Mouse (Mus musculus): ENCODE data around the gene Vmp1. TPM values are rescaled to one million over a fixed set of nuclear protein-coding genes. Genes with fewer than 3 reads are reported as not detected.

The Vmp1 gene
- polyA plus RNA-seq, 1 experiment from 2014 or later, result 90.1 TPM

DNA sequence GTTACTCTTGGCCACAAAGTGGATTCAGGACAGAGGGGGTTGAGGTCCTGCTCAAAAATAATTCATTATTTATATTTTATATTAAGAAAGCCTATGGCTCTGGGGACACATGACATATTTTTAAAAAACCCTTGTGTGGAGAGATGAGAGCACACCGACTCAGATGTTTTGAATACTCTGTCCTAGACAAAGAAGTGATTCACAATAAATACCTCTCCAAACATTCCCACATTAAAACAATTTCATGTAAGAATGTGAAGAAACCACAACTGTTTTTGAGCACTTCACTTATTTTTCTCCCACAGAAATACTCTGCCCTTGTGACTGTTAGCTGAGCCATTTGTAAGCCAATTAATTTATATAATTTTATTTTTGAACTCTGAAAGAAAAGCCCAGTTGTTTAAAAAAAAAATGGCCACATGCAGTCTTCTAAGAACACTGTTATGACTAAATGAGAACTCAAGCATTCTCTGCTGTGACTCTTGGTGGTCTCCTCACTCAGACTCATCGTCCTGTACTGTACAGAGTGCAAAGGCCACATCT, 75.8 kb downstream of the Vmp1 start:
- 80% methylated on average over 2 of the region's 2 CpGs for whole genome bisulfite sequencing
- H3K9me3 ChIP-seq, result no peaks in the 10 kb centered on the region
- H3K36me3 ChIP-seq, result peaks cover 11% of the 10 kb centered on the region
- ATAC-seq (ENCODE audit: insufficient number of reproducible peaks, low FRiP score, low TSS enrichment, low read depth), result no peak
- no peak overlapping the region for H3K27ac ChIP-seq
- no peaks in the 10 kb centered on the region for H3K27me3 ChIP-seq
- no peak overlapping the region for H3K9ac ChIP-seq
- H3K4me1 ChIP-seq, result no peaks in the 10 kb centered on the region
- H3K4me2 ChIP-seq, result no peak overlapping the region
- no peak overlapping the region for H3K4me3 ChIP-seq

- ATAC-seq (ENCODE audit: insufficient number of reproducible peaks, low FRiP score, low TSS enrichment, low read depth), result no peak
- no peak overlapping the region for H3K4me3 ChIP-seq
- WGBS, result 86% methylated on average over 2 of the region's 2 CpGs
- no peak overlapping the region for H3K27ac ChIP-seq
- H3K9me3 ChIP-seq, result no peaks in the 10 kb centered on the region
- no peaks in the 10 kb centered on the region for H3K27me3 ChIP-seq
- no peaks in the 10 kb centered on the region for H3K4me1 ChIP-seq
- H3K4me2 ChIP-seq, result no peak overlapping the region
- H3K9ac ChIP-seq, result no peak overlapping the region
- peaks cover 11% of the 10 kb centered on the region for H3K36me3 ChIP-seq
Measured at GRCm38 (mm10) chr11:86606621-86607339, 76.9 kb downstream of the Vmp1 start.

- no peaks in the 10 kb centered on the region for H3K27me3 ChIP-seq
- H3K4me2 ChIP-seq, result no peak overlapping the region
- no peak overlapping the region for H3K9ac ChIP-seq
- H3K36me3 ChIP-seq, result peaks cover 11% of the 10 kb centered on the region
- H3K27ac ChIP-seq, result no peak overlapping the region
- no peak for ATAC-seq (ENCODE audit: insufficient number of reproducible peaks, low FRiP score, low TSS enrichment, low read depth)
- no peaks in the 10 kb centered on the region for H3K9me3 ChIP-seq
- no peak overlapping the region for H3K4me3 ChIP-seq
- no peaks in the 10 kb centered on the region for H3K4me1 ChIP-seq
- WGBS, result 85% methylated on average over 5 of the region's 5 CpGs
Measured at GRCm38 (mm10) chr11:86604732-86605520, 78.7 kb downstream of the Vmp1 start.

GRCm38 (mm10) chr11:86604289-86604688, 79.3 kb downstream of the Vmp1 start:
- no peak overlapping the region for H3K9ac ChIP-seq
- no peaks in the 10 kb centered on the region for H3K9me3 ChIP-seq
- no peaks in the 10 kb centered on the region for H3K27me3 ChIP-seq
- no peak overlapping the region for H3K4me3 ChIP-seq
- H3K4me1 ChIP-seq, result no peaks in the 10 kb centered on the region
- no peak overlapping the region for H3K27ac ChIP-seq
- WGBS, result 91% methylated on average over 3 of the region's 3 CpGs
- no peak overlapping the region for H3K4me2 ChIP-seq
- no peak for ATAC-seq (ENCODE audit: insufficient number of reproducible peaks, low FRiP score, low TSS enrichment, low read depth)
- peaks cover 11% of the 10 kb centered on the region for H3K36me3 ChIP-seq

DNA sequence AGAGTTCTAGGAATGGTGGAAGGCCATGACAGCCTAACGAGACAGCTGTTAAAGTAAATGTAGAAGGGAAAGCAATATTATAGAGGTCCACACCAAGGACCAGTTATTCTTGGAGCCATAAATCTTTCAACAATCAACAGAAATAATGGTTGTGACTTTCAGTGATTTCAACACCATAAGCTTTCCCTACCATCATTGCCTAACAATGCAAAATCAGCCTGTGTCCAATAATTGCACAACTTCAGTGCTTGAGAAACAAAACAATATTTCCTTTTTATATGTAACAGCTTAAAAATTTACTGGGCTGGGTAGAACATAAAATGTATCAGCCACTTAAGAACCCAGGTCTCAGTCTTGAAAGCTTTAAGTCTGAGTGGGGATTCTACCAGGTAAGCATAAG, 79.9 kb downstream of the Vmp1 start:
- 0 out of 2 replicates have a peak overlapping the region, but pooled peaks have one; percentile 47 for H3K27ac ChIP-seq
- no peak overlapping the region for H3K4me2 ChIP-seq
- H3K4me1 ChIP-seq, result no peaks in the 10 kb centered on the region
- no peaks in the 10 kb centered on the region for H3K9me3 ChIP-seq
- no peak overlapping the region for H3K4me3 ChIP-seq
- no peak for ATAC-seq (ENCODE audit: insufficient number of reproducible peaks, low FRiP score, low TSS enrichment, low read depth)
- H3K36me3 ChIP-seq, result peaks cover 11% of the 10 kb centered on the region
- 58% methylated on average over 1 of the region's 1 CpGs for WGBS
- H3K9ac ChIP-seq, result no peak overlapping the region
- no peaks in the 10 kb centered on the region for H3K27me3 ChIP-seq

DNA sequence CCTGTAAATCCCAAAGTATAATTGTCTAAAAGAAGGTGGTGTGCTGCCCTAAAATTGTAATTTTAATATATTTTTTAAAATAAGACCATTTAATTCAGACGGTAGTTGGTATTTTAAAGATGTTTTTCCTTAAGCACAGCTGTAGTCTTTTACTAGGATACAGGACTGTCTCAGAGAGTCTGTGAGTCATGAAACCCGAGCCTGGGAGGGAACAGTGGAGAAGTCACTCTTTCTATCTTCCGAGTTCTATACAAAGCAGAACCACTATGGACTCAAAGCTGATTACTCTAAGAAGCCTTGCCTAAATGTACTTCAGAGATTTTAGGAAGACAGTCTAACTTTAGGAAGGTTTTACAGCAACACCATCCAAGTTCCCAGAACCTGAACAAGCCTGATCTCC, 81.5 kb downstream of the Vmp1 start:
- H3K4me2 ChIP-seq, result no peak overlapping the region
- peaks cover 11% of the 10 kb centered on the region for H3K36me3 ChIP-seq
- no peak overlapping the region for H3K4me3 ChIP-seq
- no peak overlapping the region for H3K9ac ChIP-seq
- no peaks in the 10 kb centered on the region for H3K9me3 ChIP-seq
- WGBS, result 40% methylated on average over 3 of the region's 3 CpGs
- ATAC-seq (ENCODE audit: insufficient number of reproducible peaks, low FRiP score, low TSS enrichment, low read depth), result no peak
- no peaks in the 10 kb centered on the region for H3K4me1 ChIP-seq
- no peak overlapping the region for H3K27ac ChIP-seq
- H3K27me3 ChIP-seq, result no peaks in the 10 kb centered on the region

GRCm38 (mm10) chr11:86600209-86600557, 83.5 kb downstream of the Vmp1 start:
- H3K27ac ChIP-seq, result peak overlapping the region; percentile 40
- no peak overlapping the region for H3K4me3 ChIP-seq
- no peak overlapping the region for H3K9ac ChIP-seq
- H3K4me2 ChIP-seq, result no peak overlapping the region
- H3K4me1 ChIP-seq, result 0 out of 2 replicates have a peak, but pooled peaks cover 3% of the 10 kb centered on the region
- no peaks in the 10 kb centered on the region for H3K36me3 ChIP-seq
- no peak for ATAC-seq (ENCODE audit: insufficient number of reproducible peaks, low FRiP score, low TSS enrichment, low read depth)
- WGBS, result 74% methylated on average over 7 of the region's 7 CpGs
- no peaks in the 10 kb centered on the region for H3K27me3 ChIP-seq
- H3K9me3 ChIP-seq, result no peaks in the 10 kb centered on the region

DNA sequence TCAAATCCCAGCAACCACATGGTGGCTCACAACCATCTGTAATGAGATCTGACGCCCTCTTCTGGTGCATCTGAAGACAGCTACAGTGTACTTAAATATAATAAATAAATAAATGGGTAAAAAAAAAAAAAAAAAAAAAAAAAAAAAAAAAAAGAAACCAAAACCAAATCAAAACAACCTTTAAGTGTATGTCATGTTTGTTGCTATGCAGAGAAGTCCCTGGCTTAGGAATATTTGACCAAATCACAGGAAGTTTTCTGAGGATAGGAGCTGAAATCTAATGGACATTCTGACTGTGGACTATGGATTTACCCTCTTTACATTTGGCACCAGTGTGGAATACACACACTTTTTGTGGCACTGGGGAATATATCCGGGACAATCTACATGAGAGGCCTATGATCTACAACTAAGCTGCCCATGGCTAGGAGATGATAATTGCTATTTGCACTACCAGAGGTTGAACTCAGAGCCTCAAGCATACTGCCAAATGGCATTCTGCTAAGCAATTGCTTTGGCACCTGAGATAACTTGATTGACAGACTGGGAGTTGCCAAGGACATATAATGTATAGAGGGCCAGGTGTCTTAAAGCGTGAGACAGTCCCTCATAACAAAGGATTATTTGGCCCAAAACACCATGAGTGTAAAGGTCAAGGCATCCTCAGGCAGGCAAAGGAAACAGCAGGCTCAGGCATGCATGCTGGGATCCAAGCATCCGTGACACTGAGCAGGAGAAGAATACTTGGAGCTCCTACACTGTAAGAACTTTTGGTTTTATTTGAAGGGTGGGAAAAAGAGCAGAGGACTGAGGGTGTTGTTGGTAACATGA, 84.0 kb downstream of the Vmp1 start:
- 63% methylated on average over 4 of the region's 4 CpGs for WGBS

GRCm38 (mm10) chr11:86598572-86598971, 85.1 kb downstream of the Vmp1 start:
- Histone ChIP-seq H3K9ac (no peak overlapping the region), H3K36me3 (no peaks in the 10 kb centered on the region), H3K27ac (no peak overlapping the region), H3K9me3 (no peaks in the 10 kb centered on the region), H3K4me2 (no peak overlapping the region), H3K4me1 (0 out of 2 replicates have a peak, but pooled peaks cover 3% of the 10 kb centered on the region), H3K4me3 (no peak overlapping the region), H3K27me3 (no peaks in the 10 kb centered on the region)
- ATAC-seq (ENCODE audit: insufficient number of reproducible peaks, low FRiP score, low TSS enrichment, low read depth), result no peak
- WGBS, result 79% methylated on average over 1 of the region's 1 CpGs

More for the DNA sequence above, 84.0 kb downstream of the Vmp1 start:
- no peak for ATAC-seq (ENCODE audit: insufficient number of reproducible peaks, low FRiP score, low TSS enrichment, low read depth)
- Histone ChIP-seq H3K36me3 (no peaks in the 10 kb centered on the region), H3K4me3 (no peak overlapping the region), H3K9me3 (no peaks in the 10 kb centered on the region), H3K27ac (peak overlapping the region; percentile 40; the same call in 1 of the 2 replicates), H3K4me1 (0 out of 2 replicates have a peak, but pooled peaks cover 3% of the 10 kb centered on the region), H3K9ac (no peak overlapping the region), H3K4me2 (no peak overlapping the region), H3K27me3 (no peaks in the 10 kb centered on the region)

GRCm38 (mm10) chr11:86598154-86598553, 85.5 kb downstream of the Vmp1 start:
- Histone ChIP-seq H3K27ac (no peak overlapping the region), H3K27me3 (no peaks in the 10 kb centered on the region), H3K4me2 (no peak overlapping the region), H3K36me3 (no peaks in the 10 kb centered on the region), H3K9me3 (no peaks in the 10 kb centered on the region), H3K9ac (no peak overlapping the region), H3K4me3 (no peak overlapping the region), H3K4me1 (0 out of 2 replicates have a peak, but pooled peaks cover 3% of the 10 kb centered on the region)
- 83% methylated on average over 5 of the region's 5 CpGs for WGBS
- no peak for ATAC-seq (ENCODE audit: insufficient number of reproducible peaks, low FRiP score, low TSS enrichment, low read depth)

DNA sequence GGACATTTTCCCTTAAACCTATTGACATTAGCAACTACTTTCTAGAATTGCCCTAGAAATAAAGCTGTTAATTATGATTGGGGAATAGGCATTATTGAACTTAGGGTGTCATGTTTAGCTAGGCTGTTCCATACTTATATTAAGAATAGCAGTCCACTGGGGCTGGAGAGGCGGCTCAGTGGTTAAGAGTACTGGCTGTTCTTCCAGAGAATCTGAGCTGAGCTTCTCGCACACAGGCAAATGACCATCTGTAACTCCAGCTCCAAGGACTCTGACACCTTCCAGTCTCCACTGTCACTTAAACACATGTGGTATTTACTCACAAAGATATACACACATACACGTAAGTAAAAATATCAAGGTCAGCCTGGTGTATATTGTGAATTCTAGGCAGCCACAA, 86.7 kb downstream of the Vmp1 start:
- Histone ChIP-seq H3K4me1 (0 out of 2 replicates have a peak, but pooled peaks cover 3% of the 10 kb centered on the region), H3K9ac (no peak overlapping the region), H3K4me3 (no peak overlapping the region), H3K27me3 (no peaks in the 10 kb centered on the region), H3K9me3 (no peaks in the 10 kb centered on the region), H3K36me3 (no peaks in the 10 kb centered on the region), H3K27ac (no peak overlapping the region), H3K4me2 (no peak overlapping the region)
- WGBS, result 86% methylated on average over 3 of the region's 3 CpGs
- ATAC-seq (ENCODE audit: insufficient number of reproducible peaks, low FRiP score, low TSS enrichment, low read depth), result no peak

Measured in limb, embryonic 15.5 days (tissue).